Mouse (Mus musculus) telencephalon, adult 2 months (tissue): ENCODE measurements around the gene Vwa5b2.

Experiments used
- DNase-seq: peaks from one replicate; pipeline ENCODE4 v3.0.0-alpha.2; 2011; ENCODE audit warnings: low read depth, low spot score

Gene Vwa5b2

DNA sequence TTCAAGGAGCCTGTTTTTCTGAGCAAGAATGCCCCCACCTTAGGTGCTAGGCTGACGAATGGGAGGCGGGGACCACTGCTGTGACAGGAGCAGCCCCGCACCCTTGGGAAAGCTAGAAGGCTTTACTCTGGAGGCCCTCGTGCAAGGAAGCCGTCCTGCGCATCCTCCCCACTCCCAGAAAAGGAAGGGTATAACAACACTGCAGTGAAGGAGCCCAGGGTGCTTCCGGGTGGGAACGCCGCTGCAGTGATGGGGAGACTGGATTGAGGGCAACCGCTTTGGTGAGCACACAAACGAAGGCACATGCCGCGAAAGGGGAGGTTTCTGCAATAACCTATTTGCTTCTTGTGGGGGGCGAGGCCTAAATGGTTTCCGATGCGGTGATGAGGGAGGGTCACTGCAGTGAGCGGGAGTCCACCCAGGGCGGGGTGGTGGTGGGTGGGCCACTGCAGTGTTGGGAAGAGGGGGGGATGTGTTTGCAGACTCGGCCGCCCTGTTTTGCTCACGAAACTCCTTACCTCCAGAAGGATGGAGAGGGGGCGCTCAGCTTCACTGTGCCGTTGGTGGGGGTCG is at the start of gene Vwa5b2:
Gene Vwa5b2 (plus strand): TSS at position 106 of the 573 bp plus-strand sequence.
- no peak for DNase-seq

DNA sequence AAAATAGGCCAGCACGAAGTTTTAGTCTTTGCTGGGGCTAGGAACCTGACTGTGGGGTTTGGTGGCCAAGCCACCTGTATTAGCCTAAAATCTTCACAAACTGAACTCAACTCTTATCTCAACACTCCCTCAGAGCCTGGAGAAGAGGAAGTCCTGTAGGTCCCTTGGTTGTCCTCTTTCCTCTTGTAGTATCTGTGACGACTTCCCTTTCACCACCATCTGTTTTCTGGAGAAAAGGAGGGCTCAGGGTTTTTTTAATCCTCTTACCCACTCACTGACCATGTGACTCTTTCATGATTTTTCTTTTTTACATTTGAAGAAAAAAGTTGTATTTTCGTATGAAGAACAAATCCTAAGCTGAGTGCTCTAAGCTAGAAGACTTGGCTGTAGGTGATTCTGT is 49.6 kb upstream of the Vwa5b2 start:
- no peak for DNase-seq

DNA sequence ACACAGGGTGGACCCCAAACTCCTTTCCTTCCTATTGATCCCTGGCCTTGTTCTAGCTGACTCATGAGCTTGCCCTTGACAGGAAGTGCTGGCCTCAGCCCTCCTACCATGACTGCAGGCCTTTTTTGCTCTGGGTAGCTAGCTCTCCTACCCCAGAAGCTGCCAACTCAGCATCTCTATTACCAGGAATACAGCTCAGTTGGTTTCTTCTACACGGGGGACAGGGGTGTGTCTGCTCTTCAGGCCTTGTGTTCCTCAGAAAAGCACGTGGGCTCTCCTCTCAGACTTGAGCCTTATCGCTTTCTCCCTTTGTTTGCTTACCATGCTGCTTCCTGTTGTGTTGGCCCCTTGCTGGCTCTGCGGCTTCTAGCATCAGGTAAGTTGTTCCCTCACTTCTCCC is 48.8 kb upstream of the Vwa5b2 start:
- DNase-seq: no peak

DNA sequence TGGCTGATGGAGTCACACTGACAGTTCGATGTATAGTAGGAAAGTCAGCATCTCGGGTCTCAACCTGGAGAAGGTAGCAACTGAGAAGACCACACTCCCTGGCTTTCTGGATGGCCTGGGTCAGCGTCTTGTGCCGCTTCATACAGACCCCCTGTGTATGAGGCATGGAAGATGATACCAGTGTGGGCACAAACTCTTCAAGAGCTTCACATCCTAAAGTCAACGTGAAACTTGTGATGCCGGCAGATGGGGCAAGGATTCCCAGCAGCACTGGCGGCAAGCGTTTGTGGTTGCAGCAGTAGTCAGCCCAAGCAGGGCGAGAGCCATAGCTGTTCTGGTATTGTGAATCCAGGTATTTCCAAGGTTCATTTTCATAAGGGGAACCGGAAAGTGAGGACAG is 43.6 kb upstream of the Vwa5b2 start:
- no peak for DNase-seq

DNA sequence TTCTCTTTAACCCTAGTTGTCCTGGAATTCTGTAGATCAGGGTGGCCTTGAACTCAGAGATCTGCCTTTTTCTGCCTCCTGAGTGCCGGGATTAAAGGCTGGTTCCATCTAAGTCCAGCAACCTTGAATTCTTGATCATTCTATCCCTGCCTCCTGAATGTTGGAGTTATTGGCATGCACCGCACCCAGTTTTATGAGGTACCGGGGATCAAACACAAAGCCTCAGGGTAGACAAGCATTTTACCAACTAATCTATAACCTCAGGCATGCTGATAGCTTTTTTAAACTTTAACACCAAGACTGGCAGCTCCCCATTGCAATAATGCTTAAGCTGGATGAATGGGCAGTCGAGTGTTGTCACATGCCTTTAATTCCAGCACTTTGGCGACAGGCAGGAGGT is 41.8 kb upstream of the Vwa5b2 start:
- DNase-seq: no peak

DNA sequence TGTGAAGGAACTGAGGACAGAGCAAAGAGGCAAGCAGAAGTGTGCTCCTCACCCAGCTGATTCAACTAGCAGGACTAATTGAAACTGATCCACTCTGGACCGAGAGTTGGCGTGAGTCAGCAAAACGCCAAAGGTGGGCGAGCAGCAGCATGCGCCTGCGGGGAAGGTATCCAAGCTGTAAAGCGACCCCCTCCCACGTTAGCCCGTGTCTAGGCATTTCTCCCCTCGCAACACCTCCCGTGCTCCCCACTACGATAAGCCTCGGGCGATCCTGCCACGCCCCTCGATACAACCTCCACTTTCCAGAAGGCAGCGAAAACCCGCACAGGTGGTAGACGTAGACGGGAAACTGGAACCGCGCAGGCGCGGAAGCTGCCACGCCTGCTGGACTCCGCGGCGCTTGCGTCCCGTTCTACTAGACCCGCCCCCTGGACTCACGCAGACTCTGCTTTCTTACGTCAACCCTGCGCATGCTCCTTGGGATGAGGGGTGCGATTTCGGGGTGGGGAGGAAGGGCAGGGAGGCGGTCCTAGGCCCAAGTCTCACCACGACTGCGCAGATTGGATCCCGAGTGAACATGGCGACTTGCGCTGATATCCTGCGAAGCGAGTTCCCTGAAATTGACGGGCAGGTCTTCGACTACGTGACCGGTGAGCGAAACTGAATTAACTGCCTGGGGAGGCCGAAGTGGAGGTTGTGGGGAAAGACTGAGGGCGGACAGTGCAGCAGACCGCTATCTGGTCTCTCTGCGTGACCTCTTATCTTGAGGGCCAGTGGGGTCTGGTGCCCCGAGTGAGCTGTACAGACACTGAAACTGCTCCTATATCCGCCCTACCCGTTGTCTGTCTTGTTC is 40.9 kb upstream of the Vwa5b2 start, which contains the start of gene Abcf3:
Gene Abcf3 (plus strand): TSS at position 482 of the 853 bp plus-strand sequence.
- DNase-seq: peak; percentile 99

DNA sequence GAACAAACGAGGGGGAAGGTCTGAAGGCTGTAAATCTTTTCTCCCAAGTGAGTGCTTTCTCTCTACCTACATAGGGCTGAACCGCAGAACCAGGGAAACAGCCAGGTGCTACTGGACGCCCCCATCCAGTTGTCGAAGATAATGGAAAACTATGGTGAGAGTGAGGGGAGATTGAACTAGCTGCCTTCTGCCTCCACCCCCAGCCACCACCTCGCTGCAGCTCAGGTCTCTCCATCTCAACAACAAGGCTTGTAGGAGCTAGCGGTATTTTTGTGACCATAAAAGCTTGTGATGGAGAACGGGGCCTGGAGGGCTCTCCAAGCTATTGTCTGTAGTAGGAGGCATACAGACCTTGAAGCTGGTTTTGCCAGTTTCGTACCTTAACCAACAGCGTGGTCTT is 40.1 kb upstream of the Vwa5b2 start:
- no peak for DNase-seq

DNA sequence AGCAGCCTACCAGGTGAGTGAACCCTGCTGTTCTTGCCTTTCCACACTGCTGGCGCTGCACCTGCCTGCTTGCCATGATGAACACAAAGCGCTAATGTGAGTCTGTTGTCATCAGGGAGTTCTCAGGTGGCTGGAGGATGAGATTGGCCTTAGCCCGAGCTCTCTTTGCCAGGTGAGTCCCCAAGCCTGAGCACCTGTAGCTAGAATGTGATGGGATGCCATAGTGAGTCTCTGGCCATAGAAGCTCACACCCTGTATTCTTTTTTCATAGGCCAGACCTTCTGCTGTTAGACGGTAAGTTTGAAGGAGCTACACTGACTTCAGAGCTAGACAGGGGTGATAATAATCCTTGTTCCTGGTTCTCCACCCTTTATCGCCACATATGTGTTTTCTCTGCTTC is 37.6 kb upstream of the Vwa5b2 start:
- DNase-seq: no peak

DNA sequence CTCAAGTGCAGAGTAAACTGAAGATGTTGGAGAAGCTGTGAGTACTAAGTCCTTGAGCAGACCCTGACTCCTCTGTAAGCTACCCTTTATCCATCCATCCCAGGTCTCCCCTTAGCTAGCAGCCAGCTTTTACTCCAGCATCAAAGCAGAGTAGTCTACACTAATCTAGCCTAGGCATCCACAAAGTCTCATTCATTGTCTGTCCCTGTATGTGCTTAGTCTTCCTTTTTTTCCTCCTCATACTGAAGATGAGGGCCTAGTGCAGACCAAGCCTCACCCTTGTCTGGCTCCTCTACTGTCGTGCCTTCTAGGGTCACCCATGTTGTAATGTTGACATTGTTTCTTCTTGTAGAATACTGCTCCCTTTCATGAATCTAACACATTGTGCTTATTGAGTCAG is 36.7 kb upstream of the Vwa5b2 start:
- no peak for DNase-seq

DNA sequence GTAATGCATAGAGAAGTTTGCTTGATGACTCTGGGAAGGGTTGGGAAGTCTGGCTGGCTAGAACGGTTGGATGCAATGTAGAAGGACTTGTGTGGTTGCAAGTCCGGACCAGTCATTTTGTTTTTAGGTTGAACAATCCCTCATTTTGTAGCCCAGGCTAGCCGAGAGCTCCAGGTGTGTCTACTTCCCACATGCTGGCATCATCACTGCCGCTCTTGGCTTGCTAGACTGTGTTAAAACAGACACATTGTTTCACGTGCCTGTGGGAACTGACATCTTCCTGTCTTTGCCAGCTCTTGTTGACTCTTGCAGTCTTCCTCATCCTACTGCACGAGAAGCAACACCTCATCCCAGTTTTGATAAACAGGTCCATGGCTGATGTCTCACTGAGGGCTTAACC is 34.3 kb upstream of the Vwa5b2 start:
- DNase-seq: no peak

DNA sequence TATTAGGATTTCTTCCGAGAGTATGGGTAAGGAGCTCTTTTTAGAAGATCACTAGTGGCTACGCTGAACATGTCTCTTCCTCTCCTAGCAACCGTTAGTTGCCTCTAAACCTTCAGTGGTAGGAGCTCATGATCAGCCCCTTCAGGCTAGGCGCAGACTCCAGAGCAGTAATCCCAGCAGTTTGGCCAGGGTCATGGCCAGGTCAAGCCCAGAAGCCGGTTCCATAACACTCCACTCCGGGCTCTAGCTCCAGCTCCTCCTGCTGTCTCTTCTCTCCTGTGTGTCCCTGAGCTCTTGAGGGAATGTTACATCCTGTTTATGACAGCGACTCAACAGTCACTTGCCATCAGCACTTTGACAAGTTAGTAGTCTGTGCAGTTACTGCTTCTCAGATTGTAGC is 31.9 kb upstream of the Vwa5b2 start:
- DNase-seq: no peak

DNA sequence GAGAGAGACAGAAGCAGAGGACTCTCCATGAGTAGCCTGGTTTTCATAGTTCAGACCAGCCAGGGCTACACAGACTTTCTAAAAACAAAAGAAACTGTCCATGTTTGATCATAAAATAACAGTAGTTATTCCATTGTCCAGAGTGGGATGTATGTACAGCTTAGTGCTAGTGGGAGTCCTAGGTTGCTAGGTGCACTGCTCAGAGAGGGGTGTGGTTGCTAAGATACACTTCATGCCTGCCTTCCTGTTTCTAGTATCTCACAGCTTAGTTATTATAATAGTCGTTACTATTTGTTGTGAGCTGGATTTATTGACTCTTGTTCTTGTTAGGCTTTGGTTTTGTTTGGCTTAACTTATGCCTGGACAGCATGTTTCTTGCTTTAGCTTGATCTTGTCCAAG is 24.2 kb upstream of the Vwa5b2 start:
- no peak for DNase-seq

DNA sequence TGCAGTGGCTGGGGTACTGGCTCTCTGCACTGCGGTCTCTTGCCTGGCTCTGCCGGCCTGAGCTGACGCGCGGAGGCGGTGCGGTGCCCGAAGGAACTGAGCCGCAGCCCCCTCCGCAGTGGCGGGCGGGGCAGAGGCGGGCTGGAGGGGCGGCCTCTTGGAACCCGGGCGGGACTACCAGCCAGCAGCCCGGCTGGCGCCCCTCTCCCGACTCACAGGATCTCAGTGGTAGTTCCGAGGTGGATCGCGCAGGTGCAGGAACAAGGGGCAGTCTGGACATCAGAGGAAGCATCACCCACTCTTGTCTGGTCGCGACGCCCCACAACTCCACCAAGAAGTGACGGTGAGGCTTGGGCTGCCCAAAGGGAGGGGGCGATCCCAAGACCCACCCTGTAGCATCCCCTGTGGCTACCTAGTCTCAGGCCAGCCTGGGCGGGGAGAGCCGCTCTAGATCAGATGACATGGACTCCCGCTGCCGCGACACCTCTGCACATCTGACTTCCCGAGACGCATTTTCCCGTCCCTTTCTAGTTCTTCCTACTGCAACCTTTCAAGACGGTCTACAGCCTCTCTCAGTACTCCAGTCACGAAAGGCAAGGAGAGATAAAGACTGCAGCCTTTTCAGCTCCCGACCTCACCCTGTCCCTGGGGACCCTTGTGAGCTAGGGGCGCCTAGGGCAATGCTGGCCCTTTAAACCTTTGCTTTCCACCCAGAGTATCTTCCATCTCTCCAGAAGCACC is 838 bp downstream of the Vwa5b2 start:
- DNase-seq: no peak

DNA sequence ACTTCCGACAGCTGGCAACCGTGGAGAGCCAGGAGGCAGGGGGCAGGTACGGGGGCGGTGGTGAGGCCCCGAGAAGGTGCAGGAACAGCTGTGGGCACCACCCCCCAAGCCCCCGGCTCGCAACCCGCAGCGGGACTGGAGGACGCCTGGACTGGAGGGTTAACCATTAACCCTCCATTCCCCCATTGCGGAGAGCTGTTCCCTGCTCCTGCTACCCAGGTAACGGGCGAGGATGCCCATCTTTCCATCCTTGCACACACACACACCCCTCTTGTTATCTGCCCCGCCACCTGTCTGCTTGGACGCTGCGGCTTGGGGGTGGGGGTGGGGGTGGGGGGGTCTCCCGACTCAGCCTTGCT is 1.4 kb downstream of the Vwa5b2 start:
- no peak for DNase-seq

DNA sequence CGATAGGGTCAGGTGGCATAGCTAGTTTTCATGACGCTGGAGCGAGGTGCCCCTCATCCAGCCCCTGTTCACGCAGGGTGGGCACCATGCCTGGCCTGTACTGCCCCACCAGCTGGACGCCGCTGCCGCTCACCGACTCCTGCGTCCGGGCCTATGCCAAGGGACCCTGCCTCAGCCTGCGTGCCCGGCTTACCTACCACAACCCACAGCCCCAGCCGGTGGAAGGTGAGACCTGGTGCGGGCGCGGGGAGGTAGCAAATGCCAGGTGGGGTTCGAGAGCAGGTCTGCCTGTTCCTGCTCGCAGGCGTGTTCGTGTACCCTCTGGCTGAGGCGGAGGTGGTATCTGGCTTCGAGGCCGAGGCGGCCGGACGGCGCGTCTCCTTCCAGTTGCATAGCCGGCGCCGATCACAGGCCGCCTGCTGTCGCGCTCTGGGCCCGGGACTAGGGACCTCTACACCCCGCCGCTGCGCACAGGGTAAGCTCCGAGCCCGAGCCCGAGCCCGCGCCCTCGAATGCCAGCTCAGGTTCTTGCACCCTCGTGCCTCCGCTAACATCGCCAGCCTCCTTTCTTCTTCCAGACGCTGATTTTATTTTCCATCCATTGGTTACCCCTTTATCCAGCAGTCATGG is 1.9 kb downstream of the Vwa5b2 start:
- DNase-seq: no peak

DNA sequence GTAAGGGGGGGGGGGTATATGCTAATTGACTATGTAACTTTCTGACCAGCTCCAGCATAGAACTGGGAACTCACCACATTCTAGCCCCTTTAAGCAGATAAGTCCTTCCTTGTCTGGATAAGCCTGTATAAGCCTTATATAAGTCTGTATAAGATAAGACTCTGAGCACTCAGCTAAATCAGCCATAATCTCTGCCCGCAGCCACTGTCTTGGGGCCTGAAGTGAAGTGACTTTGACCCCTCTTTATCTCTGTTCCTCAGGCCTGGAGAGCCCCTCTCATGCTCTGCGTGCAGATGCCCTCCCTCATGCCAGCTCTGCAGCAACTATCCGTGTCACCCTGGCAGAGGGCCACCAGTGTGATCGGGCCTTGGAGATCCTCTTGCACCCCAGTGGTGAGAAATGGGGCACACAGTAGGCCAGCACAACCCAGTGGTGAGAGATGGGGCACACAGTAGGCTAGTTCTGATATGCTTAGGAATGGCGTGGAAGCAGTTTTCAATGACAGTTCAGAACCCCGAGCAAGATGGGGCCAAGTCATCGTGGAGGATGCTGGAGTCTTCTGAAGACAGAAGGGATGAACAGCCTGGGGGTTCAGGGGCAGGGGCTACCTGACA is 5.9 kb downstream of the Vwa5b2 start:
- no peak for DNase-seq

DNA sequence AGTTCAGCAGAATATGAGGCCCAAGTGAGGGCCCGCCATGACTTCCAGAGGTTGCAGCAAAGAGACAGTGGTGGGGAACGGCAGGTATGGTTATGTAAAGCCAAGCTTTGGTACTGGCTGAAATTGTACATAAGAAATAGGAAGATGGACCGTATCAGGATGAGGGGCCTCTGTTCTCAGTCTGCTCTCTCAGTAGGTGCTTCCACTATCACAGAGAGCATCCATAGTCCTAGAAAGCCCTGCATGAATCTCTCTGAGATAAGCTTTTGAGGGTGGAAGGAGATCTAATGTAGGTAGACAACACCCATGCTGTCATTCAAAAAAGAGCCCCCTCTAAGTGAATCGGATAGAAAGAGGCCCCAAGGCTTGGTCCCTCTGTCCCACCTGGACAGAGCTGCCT is 6.5 kb downstream of the Vwa5b2 start:
- DNase-seq: no peak

DNA sequence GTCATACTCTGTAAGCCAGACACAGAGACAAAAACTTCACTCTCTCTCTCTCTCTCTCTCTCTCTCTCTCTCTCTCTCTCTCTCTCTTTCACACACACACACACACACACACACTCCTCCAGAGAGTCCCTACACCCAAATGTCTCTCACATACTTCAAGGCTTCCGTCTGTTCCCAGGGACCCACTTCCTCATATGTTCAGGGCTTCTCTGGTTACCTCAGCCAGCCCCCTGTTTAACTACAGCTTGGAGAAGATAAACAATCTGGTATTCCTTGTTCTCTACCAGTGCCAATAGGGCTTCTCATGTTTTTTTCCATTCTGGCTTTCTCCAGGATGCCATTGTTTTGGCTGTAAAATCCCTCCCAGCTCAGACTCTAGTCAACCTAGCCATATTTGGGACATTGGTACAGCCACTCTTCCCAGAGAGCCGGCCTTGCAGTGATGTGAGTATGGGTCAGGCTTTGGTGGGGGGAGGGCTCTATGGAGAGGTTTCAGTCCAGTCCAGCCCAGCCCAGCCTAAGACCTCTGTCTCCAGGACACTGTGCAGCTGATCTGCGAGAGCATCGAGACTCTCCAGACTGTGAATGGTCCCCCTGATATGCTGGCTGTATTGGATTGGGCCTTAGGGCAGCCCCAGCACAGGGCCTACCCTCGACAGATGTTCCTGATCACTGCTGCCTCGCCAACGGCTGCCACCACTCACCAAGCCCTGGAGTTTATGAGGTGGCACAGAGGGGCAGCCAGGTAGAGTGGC is 7.6 kb downstream of the Vwa5b2 start:
- no peak for DNase-seq

DNA sequence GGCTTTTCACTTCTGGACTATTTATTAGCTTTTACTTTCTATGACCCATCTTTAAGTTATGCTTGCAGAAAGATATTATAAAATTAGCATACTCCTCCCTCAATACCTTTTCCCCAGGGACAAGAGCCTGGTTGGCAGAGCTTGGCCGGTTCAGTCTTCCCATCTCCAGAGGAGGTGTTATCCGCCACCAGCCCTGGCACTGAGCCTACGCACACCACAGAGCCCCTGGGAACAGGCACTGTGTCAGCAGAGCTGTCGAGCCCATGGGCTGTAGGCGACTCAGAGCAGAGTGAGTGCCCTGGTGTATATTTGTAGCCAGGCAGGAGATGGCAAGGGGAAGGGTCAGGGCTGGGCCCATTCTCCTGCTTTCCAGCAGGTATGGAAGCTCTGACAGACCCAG is 11.2 kb downstream of the Vwa5b2 start:
- no peak for DNase-seq

DNA sequence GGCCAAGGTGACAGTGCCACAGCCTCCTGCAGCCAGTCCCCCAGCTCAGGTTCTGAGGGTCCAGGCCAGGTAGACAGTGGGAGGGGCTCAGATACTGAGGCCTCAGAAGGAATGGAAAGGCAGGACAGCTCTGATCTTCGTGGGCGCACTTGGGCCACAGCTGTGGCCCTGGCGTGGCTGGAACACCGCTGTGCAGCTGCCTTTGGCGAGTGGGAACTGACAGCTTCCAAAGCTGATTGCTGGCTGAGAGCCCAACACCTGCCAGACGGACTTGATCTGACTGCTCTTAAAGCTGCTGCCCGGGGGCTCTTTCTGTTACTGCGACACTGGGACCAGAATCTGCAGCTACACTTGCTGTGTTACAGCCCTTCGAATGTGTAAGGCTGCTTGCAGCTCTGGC is 15.4 kb downstream of the Vwa5b2 start:
- no peak for DNase-seq
